Mouse (Mus musculus) heart, postnatal 14 days (tissue): ENCODE measurements around the gene Slc13a1. TPM values are rescaled to one million over a fixed set of nuclear protein-coding genes. Genes with fewer than 3 reads are reported as not detected.
A peak's percentile ranks its signal among the peaks of the same experiment; 100 is the strongest.

Experiments used
- DNase-seq, 2 experiments: peaks; one replicate each; pipeline ENCODE4 v3.0.0; 2021 to 2022
- intact Hi-C: fragments of 180-260 bp; cut with DNase I; formaldehyde crosslinking; loops from one replicate; pipeline ENCODE4 v1.15.1; 2025
- microRNA-seq, 2 experiments: library from miRNA; unstranded; fragments of <30 nt; microRNA quantifications; one replicate each; pipeline ENCODE4 v1.2.0; 2021 to 2022
- total RNA-seq, 2 experiments: library from RNA; stranded (reverse); gene quantifications; 2 replicates each; pipeline ENCODE4 v1.2.3; 2021

Slc13a1 gene
- total RNA-seq, 2 experiments from 2014 or later: not detected

DNA sequence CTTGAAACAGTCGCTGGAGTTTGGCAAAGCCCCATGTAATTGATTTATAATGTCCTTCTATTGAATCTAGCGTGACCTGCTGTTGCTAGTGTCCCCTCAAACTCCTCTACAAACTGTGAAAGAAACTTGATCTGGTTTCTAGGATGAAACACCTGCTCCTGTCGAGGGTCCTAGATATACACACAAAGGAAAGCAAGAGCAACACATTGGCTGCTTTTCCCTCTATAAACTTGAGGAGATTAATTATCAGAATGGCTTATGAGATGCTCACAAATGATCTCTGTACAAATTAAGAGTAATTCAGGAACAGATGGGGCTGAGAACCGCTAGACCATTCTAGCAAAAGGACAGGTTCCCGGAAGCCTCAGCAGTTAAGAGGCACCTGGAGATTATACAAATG, 67.2 kb downstream of the Slc13a1 start:
- intact Hi-C loops: no loop called here
- DNase-seq: no peak

DNA sequence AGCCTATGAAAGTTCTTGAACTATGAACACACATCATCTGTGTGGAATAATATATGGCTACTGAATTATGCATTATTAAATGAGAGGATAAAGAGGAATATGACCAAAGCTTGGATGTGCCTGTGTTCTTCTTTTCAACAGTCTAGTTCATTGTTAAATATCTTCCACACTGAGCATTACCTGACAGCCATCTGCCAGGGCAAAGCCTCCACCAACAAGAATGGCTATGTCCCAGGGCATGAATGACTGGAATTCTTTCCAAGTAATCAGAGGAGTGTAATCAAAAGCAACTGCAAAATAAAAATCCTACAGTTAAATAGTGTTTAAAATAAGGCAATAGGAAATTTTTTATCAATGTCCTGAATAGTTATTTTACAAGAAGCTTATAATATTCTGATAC, 70.5 kb downstream of the Slc13a1 start:
- no peak for DNase-seq

GRCm38 (mm10) chr6:24076089-24076488, 91.8 kb downstream of the Slc13a1 start:
- intact Hi-C loops: no loop called here
- DNase-seq: no peak

More for the DNA sequence above, 70.5 kb downstream of the Slc13a1 start:
- intact Hi-C loops: no loop called here

GRCm38 (mm10) chr6:24072804-24073203, 95.1 kb downstream of the Slc13a1 start:
- intact Hi-C loops: no loop called here
- DNase-seq: no peak

GRCm38 (mm10) chr6:24059754-24060153, 108.1 kb downstream of the Slc13a1 start:
- intact Hi-C loops: no loop called here
- DNase-seq: no peak

- intact Hi-C loops: no loop called here
- no peak for DNase-seq
Observed at GRCm38 (mm10) chr6:24055086-24055485, 112.8 kb downstream of the Slc13a1 start.

- DNase-seq: no peak
- intact Hi-C loops: no loop called here
Observed at GRCm38 (mm10) chr6:24054086-24054710, 113.7 kb downstream of the Slc13a1 start.

- DNase-seq: peak in 1 of 2 experiments; percentile 9
- intact Hi-C loops: no loop called here
Observed at GRCm38 (mm10) chr6:24047014-24047770, 120.7 kb downstream of the Slc13a1 start.

GRCm38 (mm10) chr6:24043496-24043895, 124.4 kb downstream of the Slc13a1 start:
- DNase-seq: no peak

More at GRCm38 (mm10) chr6:24043496-24043895, 124.4 kb downstream of the Slc13a1 start:
- intact Hi-C loops: no loop called here

Small RNA genes within 50 kb of the gene (microRNA-seq; reads per million reads assigned to microRNA genes)
- gene Gm26386: 0 reads per million in 2 experiments

Other genes starting within 250 kb of the Slc13a1 start
- not detected for gene Tas2r118, start 198.0 kb downstream of the Slc13a1 start, total RNA-seq